Mouse (Mus musculus) lung, postnatal 0 days (tissue): ENCODE results near the gene 1810013L24Rik.

Source experiments
- CTCF ChIP-seq: IDR thresholded peaks from 2 replicates; pipeline ENCODE4 v1.5.1; 2016; ENCODE audit warnings: antibody characterized with exemption, mild to moderate bottlenecking
- EP300 ChIP-seq: IDR thresholded peaks from 2 replicates; pipeline ENCODE4 v1.6.1; 2016; ENCODE audit warnings: antibody characterized with exemption, mild to moderate bottlenecking, control low read depth

DNA sequence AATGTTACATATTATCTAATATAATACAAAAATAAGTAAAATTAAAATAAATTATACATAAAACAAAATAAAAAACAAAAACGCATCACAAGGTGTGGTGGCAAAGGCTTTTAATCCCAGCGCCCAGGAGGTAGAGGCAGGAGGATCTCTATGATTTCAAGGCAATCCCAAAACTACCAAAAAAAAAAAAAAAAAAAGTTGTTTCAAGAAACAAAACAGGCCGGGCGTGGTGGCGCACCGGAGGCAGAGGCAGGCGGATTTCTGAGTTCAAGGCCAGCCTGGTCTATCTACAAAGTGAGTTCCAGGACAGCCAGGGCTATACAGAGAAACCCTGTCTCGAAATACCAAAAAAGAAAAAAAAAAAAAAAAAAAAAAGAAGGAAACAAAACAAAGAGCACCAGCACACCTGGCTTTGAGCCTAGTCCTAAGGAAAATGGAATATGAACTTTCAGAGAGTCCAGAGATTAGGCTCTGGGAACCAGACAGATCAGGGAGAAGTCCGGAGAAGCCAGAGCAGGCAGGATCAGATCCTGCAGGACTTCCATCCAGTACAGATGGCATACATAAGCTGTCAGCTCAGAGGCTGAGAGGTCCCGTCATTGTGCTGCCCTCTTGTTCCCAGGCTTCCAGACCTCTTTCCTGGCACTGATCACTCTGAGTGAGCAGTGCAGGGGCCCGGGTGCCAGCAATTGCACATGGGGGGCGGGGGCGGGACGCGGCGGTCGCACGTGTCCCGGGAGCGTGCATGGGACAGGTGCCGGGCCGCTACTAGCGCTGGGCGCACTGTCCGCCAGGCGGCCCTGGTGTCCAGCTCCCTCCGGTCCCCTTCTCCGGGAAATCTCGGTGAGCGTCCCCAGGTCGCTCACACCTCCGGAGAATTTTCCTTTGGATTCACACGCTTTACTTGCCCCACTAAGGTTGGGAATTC, 1.0 kb upstream of the 1810013L24Rik start:
- TF ChIP-seq CTCF (peak; percentile 71), EP300 (peak; percentile 40)
